Mouse (Mus musculus): ENCODE results near the gene Arfip1. TPM values are rescaled to one million over a fixed set of nuclear protein-coding genes. Genes with fewer than 3 reads are reported as not detected.

Gene Arfip1
- polyA plus RNA-seq, 1 experiment from 2014 or later: 60.8 TPM

DNA sequence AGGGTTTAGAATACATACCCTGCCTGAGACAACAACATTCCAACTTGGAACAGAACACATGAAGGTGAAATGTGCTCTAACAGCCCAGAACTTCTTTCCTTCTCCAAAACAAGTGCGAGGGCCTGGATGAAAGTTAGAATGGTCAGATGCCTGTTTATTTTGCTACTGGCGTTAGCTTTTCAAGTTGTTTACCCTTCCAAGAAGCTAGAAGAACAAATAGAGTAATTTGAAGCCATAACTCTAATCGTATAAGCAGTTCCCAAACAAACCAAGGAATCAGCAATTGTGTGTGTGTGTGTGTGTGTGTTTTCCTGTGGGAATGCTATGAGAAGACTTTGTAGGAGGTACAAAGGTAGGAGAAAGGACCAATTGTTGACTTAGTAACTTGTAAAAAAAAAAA lies 97.5 kb downstream of the Arfip1 start:
- H3K27me3 ChIP-seq (replicated peaks; ENCODE audit: insufficient read depth, low read length): no peaks in the 10 kb centered on the region
- TF ChIP-seq EP300 (IDR thresholded peaks at IDR 0.05) (0 out of 2 replicates have a peak, but pooled peaks have one; percentile 29), CTCF (IDR thresholded peaks at IDR 0.05) (no peak)
- no peaks in the 10 kb centered on the region for H3K9me3 ChIP-seq (ENCODE audit: low read length)
- H3K4me1 ChIP-seq (ENCODE audit: insufficient read depth, low read depth, low read length): no peaks in the 10 kb centered on the region
- ATAC-seq: peak; percentile 31
- WGBS: 41% methylated on average over 3 of the region's 3 CpGs
- peak; percentile 75 for DNase-seq (ENCODE audit: low spot score)
- H3K4me2 ChIP-seq (replicated peaks; ENCODE audit: low read depth, low read length): no peak overlapping the region
- H3K36me3 ChIP-seq (ENCODE audit: insufficient read depth, low read length): no peaks in the 10 kb centered on the region
- H3K9ac ChIP-seq (replicated peaks; ENCODE audit: low read depth): no peak overlapping the region
- H3K27ac ChIP-seq (ENCODE audit: low read length): peak overlapping the region; percentile 73
- no peak overlapping the region for H3K4me3 ChIP-seq (ENCODE audit: low read depth, low read length)

GRCm38 (mm10) chr3:84484333-84484732 lies 98.1 kb downstream of the Arfip1 start:
- H3K9me3 ChIP-seq (ENCODE audit: low read length): no peaks in the 10 kb centered on the region
- TF ChIP-seq CTCF (IDR thresholded peaks at IDR 0.05) (no peak), EP300 (IDR thresholded peaks at IDR 0.05) (peak; percentile 64)
- H3K4me3 ChIP-seq (ENCODE audit: low read depth, low read length): no peak overlapping the region
- H3K4me1 ChIP-seq (ENCODE audit: insufficient read depth, low read depth, low read length): no peaks in the 10 kb centered on the region
- no peaks in the 10 kb centered on the region for H3K36me3 ChIP-seq (ENCODE audit: insufficient read depth, low read length)
- no peaks in the 10 kb centered on the region for H3K27me3 ChIP-seq (replicated peaks; ENCODE audit: insufficient read depth, low read length)
- WGBS: 60% methylated on average over 4 of the region's 4 CpGs
- no peak overlapping the region for H3K4me2 ChIP-seq (replicated peaks; ENCODE audit: low read depth, low read length)
- H3K27ac ChIP-seq (ENCODE audit: low read length): peak overlapping the region; percentile 73; the same call in 1 of the 2 replicates
- DNase-seq (ENCODE audit: low spot score): peak; percentile 81
- peak; percentile 69 for ATAC-seq
- H3K9ac ChIP-seq (replicated peaks; ENCODE audit: low read depth): no peak overlapping the region

DNA sequence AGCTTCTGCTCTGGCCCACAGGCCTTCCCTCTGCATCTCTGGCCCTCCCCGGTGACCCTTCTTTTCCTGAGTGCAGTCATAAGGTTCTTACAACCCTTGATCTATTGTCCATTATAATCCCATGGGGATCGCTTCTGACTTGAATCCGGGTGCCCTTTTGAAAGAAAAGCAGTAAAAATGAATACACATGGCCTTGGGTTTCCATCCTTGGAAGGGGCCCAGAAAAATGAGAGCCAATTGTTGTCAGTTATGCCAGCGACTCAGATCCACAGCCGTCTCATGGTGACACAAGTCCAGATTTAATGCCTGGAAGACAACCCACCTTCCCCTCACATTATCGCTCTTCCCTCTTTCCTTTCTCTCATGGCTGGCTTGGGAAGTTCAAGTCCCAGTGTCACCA lies 100.3 kb downstream of the Arfip1 start:
- 85% methylated on average over 6 of the region's 6 CpGs for WGBS
- 0 out of 2 replicates have a peak, but pooled peaks cover 6% of the 10 kb centered on the region for H3K27me3 ChIP-seq (replicated peaks; ENCODE audit: insufficient read depth, low read length)
- H3K4me3 ChIP-seq (ENCODE audit: low read depth, low read length): no peak overlapping the region
- DNase-seq (ENCODE audit: low spot score) (no peak), ATAC-seq (no peak)
- H3K4me1 ChIP-seq (ENCODE audit: insufficient read depth, low read depth, low read length): 0 out of 2 replicates have a peak, but pooled peaks cover 4% of the 10 kb centered on the region
- H3K9me3 ChIP-seq (ENCODE audit: low read length): no peaks in the 10 kb centered on the region
- no peaks in the 10 kb centered on the region for H3K36me3 ChIP-seq (ENCODE audit: insufficient read depth, low read length)
- H3K4me2 ChIP-seq (replicated peaks; ENCODE audit: low read depth, low read length): no peak overlapping the region
- H3K9ac ChIP-seq (replicated peaks; ENCODE audit: low read depth): no peak overlapping the region
- peak overlapping the region; percentile 39; the same call in 1 of the 2 replicates for H3K27ac ChIP-seq (ENCODE audit: low read length)
- TF ChIP-seq EP300 (IDR thresholded peaks at IDR 0.05): no peak
- TF ChIP-seq CTCF (IDR thresholded peaks at IDR 0.05): no peak

GRCm38 (mm10) chr3:84481104-84481503 lies 101.3 kb downstream of the Arfip1 start:
- DNase-seq (ENCODE audit: low spot score) (peak; percentile 91), ATAC-seq (peak; percentile 9; the same call in 1 of the 2 replicates)
- Histone ChIP-seq H3K9me3 (ENCODE audit: low read length) (no peaks in the 10 kb centered on the region), H3K27ac (ENCODE audit: low read length) (peak overlapping the region; percentile 76), H3K4me2 (replicated peaks; ENCODE audit: low read depth, low read length) (peak overlapping the region; percentile 96), H3K27me3 (replicated peaks; ENCODE audit: insufficient read depth, low read length) (0 out of 2 replicates have a peak, but pooled peaks cover 6% of the 10 kb centered on the region), H3K9ac (replicated peaks; ENCODE audit: low read depth) (peak overlapping the region; percentile 39; the same call in 1 of the 2 replicates), H3K4me1 (ENCODE audit: insufficient read depth, low read depth, low read length) (0 out of 2 replicates have a peak, but pooled peaks cover 4% of the 10 kb centered on the region), H3K4me3 (ENCODE audit: low read depth, low read length) (peak overlapping the region; percentile 63), H3K36me3 (ENCODE audit: insufficient read depth, low read length) (no peaks in the 10 kb centered on the region)
- WGBS: 7% methylated on average over 11 of the region's 11 CpGs
- TF ChIP-seq EP300 (IDR thresholded peaks at IDR 0.05) (no peak), CTCF (IDR thresholded peaks at IDR 0.05) (peak; percentile 64)

- ATAC-seq: peak; percentile 81
- Histone ChIP-seq H3K4me2 (replicated peaks; ENCODE audit: low read depth, low read length) (peak within 1 kb of the TSS; percentile 96), H3K9ac (replicated peaks; ENCODE audit: low read depth) (peak within 1 kb of the TSS; percentile 39), H3K27me3 (replicated peaks; ENCODE audit: insufficient read depth, low read length) (0 out of 2 replicates have a peak, but pooled peaks cover 6% of the 10 kb centered on the region), H3K4me1 (ENCODE audit: insufficient read depth, low read depth, low read length) (0 out of 2 replicates have a peak, but pooled peaks cover 4% of the 10 kb centered on the region), H3K4me3 (ENCODE audit: low read depth, low read length) (peak within 1 kb of the TSS; percentile 63), H3K36me3 (ENCODE audit: insufficient read depth, low read length) (no peaks in the 10 kb centered on the region), H3K9me3 (ENCODE audit: low read length) (no peaks in the 10 kb centered on the region), H3K27ac (ENCODE audit: low read length) (peak within 1 kb of the TSS; percentile 76)
- TF ChIP-seq CTCF (IDR thresholded peaks at IDR 0.05) (peak; percentile 47), EP300 (IDR thresholded peaks at IDR 0.05) (no peak)
- 0% methylated on average over 61 of the region's 82 CpGs for WGBS
- peak; percentile 89 for DNase-seq (ENCODE audit: low spot score)
Measured at GRCm38 (mm10) chr3:84480006-84480897, 102.2 kb downstream of the Arfip1 start, which contains the start of gene Fhdc1. Fhdc1 (minus strand) TSS chr3:84480429.
